Mouse (Mus musculus): Measurements from ENCODE around the gene Med27. TPM values are rescaled to one million over a fixed set of nuclear protein-coding genes. Genes with fewer than 3 reads are reported as not detected.

The Med27 gene
- polyA plus RNA-seq, 1 experiment, result 21.4 TPM

- Histone ChIP-seq H3K36me3 (ENCODE audit: control insufficient read depth, insufficient read depth, low read length, poor library complexity, severe bottlenecking) (no peaks in the 10 kb centered on the region), H3K9me3 (replicated peaks; ENCODE audit: control insufficient read depth, insufficient read depth, low read length, poor library complexity, severe bottlenecking) (no peaks in the 10 kb centered on the region), H3K4me1 (ENCODE audit: control insufficient read depth, insufficient read depth, low read length) (no peaks in the 10 kb centered on the region), H3K9ac (ENCODE audit: low read depth, poor library complexity, severe bottlenecking) (no peak overlapping the region), H3K27ac (ENCODE audit: insufficient read depth, low read length) (no peak overlapping the region), H3K27me3 (ENCODE audit: control insufficient read depth, insufficient read depth, low read length, poor library complexity, severe bottlenecking) (no peaks in the 10 kb centered on the region), H3K4me3 (ENCODE audit: low read depth, low read length) (no peak overlapping the region)
- TF ChIP-seq CTCF (IDR thresholded peaks at IDR 0.05; ENCODE audit: low read depth, low read length) (no peak), EP300 (IDR thresholded peaks at IDR 0.05; ENCODE audit: insufficient read depth, low read depth, low read length) (no peak), POLR2A (IDR thresholded peaks at IDR 0.05; ENCODE audit: insufficient read depth, low read length) (no peak)
Measured at GRCm38 (mm10) chr2:29407350-29407749, 60.7 kb downstream of the Med27 start.

DNA sequence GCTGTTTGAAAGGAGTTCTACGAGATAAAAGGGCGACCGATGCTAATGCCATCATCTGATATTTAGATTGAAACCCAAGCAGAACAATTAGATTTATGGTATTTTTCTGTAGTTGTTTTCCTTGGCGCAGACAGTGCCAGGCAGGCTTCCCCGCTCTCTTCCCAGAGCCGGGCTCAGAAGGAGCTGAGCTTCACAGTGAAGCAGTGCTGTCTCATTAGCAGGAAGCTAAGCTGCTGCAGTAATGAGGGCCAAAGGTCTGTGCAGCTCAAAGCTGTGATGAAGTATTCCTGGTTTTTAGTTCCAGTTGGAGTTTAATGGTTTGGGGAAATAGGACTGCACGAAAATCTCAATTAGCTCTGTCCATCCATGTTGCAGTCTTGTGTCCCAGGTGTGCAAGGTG, 61.1 kb downstream of the Med27 start:
- H3K36me3 ChIP-seq (ENCODE audit: control insufficient read depth, insufficient read depth, low read length, poor library complexity, severe bottlenecking), result no peaks in the 10 kb centered on the region
- TF ChIP-seq POLR2A (IDR thresholded peaks at IDR 0.05; ENCODE audit: insufficient read depth, low read length) (no peak), EP300 (IDR thresholded peaks at IDR 0.05; ENCODE audit: insufficient read depth, low read depth, low read length) (no peak), CTCF (IDR thresholded peaks at IDR 0.05; ENCODE audit: low read depth, low read length) (no peak)
- H3K4me1 ChIP-seq (ENCODE audit: control insufficient read depth, insufficient read depth, low read length), result no peaks in the 10 kb centered on the region
- H3K4me3 ChIP-seq (ENCODE audit: low read depth, low read length), result no peak overlapping the region
- H3K27ac ChIP-seq (ENCODE audit: insufficient read depth, low read length), result no peak overlapping the region
- no peaks in the 10 kb centered on the region for H3K27me3 ChIP-seq (ENCODE audit: control insufficient read depth, insufficient read depth, low read length, poor library complexity, severe bottlenecking)
- H3K9ac ChIP-seq (ENCODE audit: low read depth, poor library complexity, severe bottlenecking), result no peak overlapping the region
- no peaks in the 10 kb centered on the region for H3K9me3 ChIP-seq (replicated peaks; ENCODE audit: control insufficient read depth, insufficient read depth, low read length, poor library complexity, severe bottlenecking)

- no peak overlapping the region for H3K27ac ChIP-seq (ENCODE audit: insufficient read depth, low read length)
- H3K4me1 ChIP-seq (ENCODE audit: control insufficient read depth, insufficient read depth, low read length), result no peaks in the 10 kb centered on the region
- H3K9me3 ChIP-seq (replicated peaks; ENCODE audit: control insufficient read depth, insufficient read depth, low read length, poor library complexity, severe bottlenecking), result no peaks in the 10 kb centered on the region
- no peaks in the 10 kb centered on the region for H3K36me3 ChIP-seq (ENCODE audit: control insufficient read depth, insufficient read depth, low read length, poor library complexity, severe bottlenecking)
- no peaks in the 10 kb centered on the region for H3K27me3 ChIP-seq (ENCODE audit: control insufficient read depth, insufficient read depth, low read length, poor library complexity, severe bottlenecking)
- no peak for TF ChIP-seq CTCF (IDR thresholded peaks at IDR 0.05; ENCODE audit: low read depth, low read length)
- TF ChIP-seq POLR2A (IDR thresholded peaks at IDR 0.05; ENCODE audit: insufficient read depth, low read length), result no peak
- no peak for TF ChIP-seq EP300 (IDR thresholded peaks at IDR 0.05; ENCODE audit: insufficient read depth, low read depth, low read length)
- no peak overlapping the region for H3K4me3 ChIP-seq (ENCODE audit: low read depth, low read length)
- no peak overlapping the region for H3K9ac ChIP-seq (ENCODE audit: low read depth, poor library complexity, severe bottlenecking)
Measured at GRCm38 (mm10) chr2:29410884-29411283, 64.3 kb downstream of the Med27 start.

- Histone ChIP-seq H3K9me3 (replicated peaks; ENCODE audit: control insufficient read depth, insufficient read depth, low read length, poor library complexity, severe bottlenecking) (no peaks in the 10 kb centered on the region), H3K27ac (ENCODE audit: insufficient read depth, low read length) (no peak overlapping the region), H3K36me3 (ENCODE audit: control insufficient read depth, insufficient read depth, low read length, poor library complexity, severe bottlenecking) (no peaks in the 10 kb centered on the region), H3K27me3 (ENCODE audit: control insufficient read depth, insufficient read depth, low read length, poor library complexity, severe bottlenecking) (no peaks in the 10 kb centered on the region), H3K9ac (ENCODE audit: low read depth, poor library complexity, severe bottlenecking) (no peak overlapping the region), H3K4me1 (ENCODE audit: control insufficient read depth, insufficient read depth, low read length) (no peaks in the 10 kb centered on the region), H3K4me3 (ENCODE audit: low read depth, low read length) (no peak overlapping the region)
- TF ChIP-seq POLR2A (IDR thresholded peaks at IDR 0.05; ENCODE audit: insufficient read depth, low read length), result no peak
- TF ChIP-seq CTCF (IDR thresholded peaks at IDR 0.05; ENCODE audit: low read depth, low read length), result no peak
- TF ChIP-seq EP300 (IDR thresholded peaks at IDR 0.05; ENCODE audit: insufficient read depth, low read depth, low read length), result no peak
Measured at GRCm38 (mm10) chr2:29412458-29412857, 65.8 kb downstream of the Med27 start.

GRCm38 (mm10) chr2:29413259-29413993, 66.8 kb downstream of the Med27 start:
- no peaks in the 10 kb centered on the region for H3K27me3 ChIP-seq (ENCODE audit: control insufficient read depth, insufficient read depth, low read length, poor library complexity, severe bottlenecking)
- no peaks in the 10 kb centered on the region for H3K4me1 ChIP-seq (ENCODE audit: control insufficient read depth, insufficient read depth, low read length)
- H3K36me3 ChIP-seq (ENCODE audit: control insufficient read depth, insufficient read depth, low read length, poor library complexity, severe bottlenecking), result no peaks in the 10 kb centered on the region
- no peak overlapping the region for H3K9ac ChIP-seq (ENCODE audit: low read depth, poor library complexity, severe bottlenecking)
- no peak overlapping the region for H3K27ac ChIP-seq (ENCODE audit: insufficient read depth, low read length)
- no peak for TF ChIP-seq EP300 (IDR thresholded peaks at IDR 0.05; ENCODE audit: insufficient read depth, low read depth, low read length)
- no peak for TF ChIP-seq POLR2A (IDR thresholded peaks at IDR 0.05; ENCODE audit: insufficient read depth, low read length)
- TF ChIP-seq CTCF (IDR thresholded peaks at IDR 0.05; ENCODE audit: low read depth, low read length), result no peak
- H3K4me3 ChIP-seq (ENCODE audit: low read depth, low read length), result no peak overlapping the region
- H3K9me3 ChIP-seq (replicated peaks; ENCODE audit: control insufficient read depth, insufficient read depth, low read length, poor library complexity, severe bottlenecking), result no peaks in the 10 kb centered on the region

DNA sequence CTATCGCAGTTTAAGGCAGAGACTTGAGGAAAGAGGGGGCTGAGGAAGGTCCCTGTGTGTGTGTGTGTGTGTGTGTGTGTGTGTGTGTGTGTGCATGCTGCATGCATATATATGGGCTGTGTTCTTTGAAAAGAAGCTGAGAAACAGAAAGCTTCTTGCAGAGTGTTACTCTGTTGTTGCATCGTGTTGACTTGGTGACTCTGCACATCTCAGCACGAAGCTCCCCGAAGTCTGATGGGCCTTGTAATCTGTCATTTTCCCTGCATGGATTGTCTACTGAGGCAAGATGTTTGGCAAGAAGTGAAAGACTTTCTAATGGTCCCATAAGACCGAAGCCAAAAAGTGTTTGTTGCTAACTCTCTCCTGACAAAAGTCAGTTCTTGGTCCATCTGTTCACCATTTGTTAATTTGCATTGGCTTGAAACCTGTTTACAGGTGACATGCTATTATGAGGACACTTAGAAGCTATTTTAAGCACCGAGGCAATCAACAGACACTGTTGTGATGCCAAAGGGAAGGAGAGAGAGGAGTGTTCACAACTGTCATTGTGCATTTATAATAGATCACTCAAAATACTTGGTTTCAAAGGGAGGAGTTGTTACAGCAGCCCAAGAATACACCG, 68.3 kb downstream of the Med27 start:
- Histone ChIP-seq H3K9me3 (replicated peaks; ENCODE audit: control insufficient read depth, insufficient read depth, low read length, poor library complexity, severe bottlenecking) (no peaks in the 10 kb centered on the region), H3K27ac (ENCODE audit: insufficient read depth, low read length) (no peak overlapping the region), H3K9ac (ENCODE audit: low read depth, poor library complexity, severe bottlenecking) (no peak overlapping the region), H3K4me3 (ENCODE audit: low read depth, low read length) (no peak overlapping the region), H3K4me1 (ENCODE audit: control insufficient read depth, insufficient read depth, low read length) (no peaks in the 10 kb centered on the region), H3K27me3 (ENCODE audit: control insufficient read depth, insufficient read depth, low read length, poor library complexity, severe bottlenecking) (no peaks in the 10 kb centered on the region), H3K36me3 (ENCODE audit: control insufficient read depth, insufficient read depth, low read length, poor library complexity, severe bottlenecking) (no peaks in the 10 kb centered on the region)
- TF ChIP-seq CTCF (IDR thresholded peaks at IDR 0.05; ENCODE audit: low read depth, low read length) (no peak), EP300 (IDR thresholded peaks at IDR 0.05; ENCODE audit: insufficient read depth, low read depth, low read length) (no peak), POLR2A (IDR thresholded peaks at IDR 0.05; ENCODE audit: insufficient read depth, low read length) (no peak)
